Mouse (Mus musculus): ENCODE data around the gene Sap18. TPM values are rescaled to one million over a fixed set of nuclear protein-coding genes. Genes with fewer than 3 reads are reported as not detected.
A peak's percentile ranks its signal among the peaks of the same experiment; 100 is the strongest.
"Not testable (repeated sequence)": the region's sequence is repeated elsewhere in the genome, so short reads cannot be mapped to it uniquely, and the experiment has no call there.

Gene Sap18
- polyA plus RNA-seq, 1 experiment from 2014 or later: 17.3 TPM

GRCm38 (mm10) chr14:57820839-57821238, 22.9 kb downstream of the Sap18 start:
- no peak for TF ChIP-seq CTCF (IDR thresholded peaks at IDR 0.05; ENCODE audit: low read depth)
- Histone ChIP-seq H3K4me2 (ENCODE audit: low read length) (no peak overlapping the region), H3K4me3 (replicated peaks; ENCODE audit: low read depth, low read length) (no peak overlapping the region), H3K36me3 (ENCODE audit: insufficient read depth, low read length) (peaks cover 19% of the 10 kb centered on the region), H3K27me3 (ENCODE audit: insufficient read depth, low read length) (no peaks in the 10 kb centered on the region), H3K9ac (ENCODE audit: low read depth, low read length) (no peak overlapping the region), H3K4me1 (replicated peaks; ENCODE audit: insufficient read depth, low read length) (no peaks in the 10 kb centered on the region), H3K9me3 (replicated peaks; ENCODE audit: low read length) (no peaks in the 10 kb centered on the region), H3K27ac (no peak overlapping the region)
- ATAC-seq (replicated peaks; ENCODE audit: low FRiP score, low read depth): no peak
- DNase-seq (ENCODE audit: low spot score): no peak
- WGBS: 81% methylated on average over 4 of the region's 4 CpGs

DNA sequence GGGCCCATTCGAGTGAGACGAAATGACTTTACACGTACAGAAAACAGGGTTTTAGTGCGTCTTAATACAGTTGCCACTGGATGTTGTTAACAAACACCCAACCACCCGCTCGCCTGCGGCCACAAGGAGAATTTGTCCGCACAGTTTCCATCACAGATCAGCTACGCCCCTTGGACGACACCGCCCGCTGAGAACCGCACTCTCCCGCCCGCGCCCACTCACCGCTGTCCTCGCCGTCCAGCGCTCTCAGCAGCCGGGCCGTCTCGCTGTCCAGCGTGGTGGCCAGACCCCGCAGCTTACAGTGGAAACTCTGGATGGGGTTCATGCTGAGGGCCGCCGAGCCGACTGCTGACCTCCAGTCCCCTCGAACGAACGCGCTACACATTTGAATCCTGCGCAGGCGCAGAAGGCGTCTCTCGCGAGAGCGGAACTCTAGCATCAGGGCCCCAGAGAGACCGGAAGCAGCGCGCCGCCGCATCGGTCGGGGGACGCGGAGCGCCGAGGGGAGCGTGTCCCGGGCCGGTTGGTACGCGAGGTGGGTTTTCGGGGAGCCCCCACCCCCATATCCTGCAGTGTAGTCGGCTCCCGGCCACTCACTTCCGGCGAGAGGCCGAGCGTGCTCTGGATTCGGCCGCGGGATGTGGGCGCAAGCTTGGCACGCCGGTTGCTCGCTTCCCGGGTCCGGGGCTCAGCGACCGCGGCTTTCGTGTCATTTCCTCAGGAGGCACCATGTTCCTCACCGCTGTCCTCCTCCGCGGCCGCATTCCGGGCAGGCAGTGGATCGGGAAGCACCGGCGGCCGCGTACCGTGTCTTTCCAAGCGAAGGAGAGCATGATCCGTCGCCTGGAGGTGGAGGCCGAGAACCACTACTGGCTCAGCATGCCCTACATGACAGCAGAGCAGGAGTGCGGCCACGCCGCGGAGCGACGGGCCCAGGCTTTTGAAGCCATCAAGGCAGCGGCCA, 28.1 kb downstream of the Sap18 start, which contains the start of the genes Ska3 and Mrpl57:
Ska3 (minus strand) TSS at position 398 of the 964 bp plus-strand sequence.
Mrpl57 (plus strand) TSS at position 447 of the 964 bp plus-strand sequence.
- Histone ChIP-seq H3K27me3 (ENCODE audit: insufficient read depth, low read length) (no peaks in the 10 kb centered on the region), H3K9me3 (replicated peaks; ENCODE audit: low read length) (no peaks in the 10 kb centered on the region), H3K27ac (peak within 1 kb of the TSS; percentile 97), H3K4me1 (replicated peaks; ENCODE audit: insufficient read depth, low read length) (0 out of 2 replicates have a peak, but pooled peaks cover 7% of the 10 kb centered on the region), H3K9ac (ENCODE audit: low read depth, low read length) (peak within 1 kb of the TSS; percentile 87), H3K4me3 (replicated peaks; ENCODE audit: low read depth, low read length) (peak within 1 kb of the TSS; percentile 73), H3K4me2 (ENCODE audit: low read length) (peak within 1 kb of the TSS; percentile 63), H3K36me3 (ENCODE audit: insufficient read depth, low read length) (peaks cover 7% of the 10 kb centered on the region)
- under 1% methylated on average over 92 of the region's 96 CpGs for WGBS
- ATAC-seq (replicated peaks; ENCODE audit: low FRiP score, low read depth) (peak; percentile 94), DNase-seq (ENCODE audit: low spot score) (peak; percentile 96)
- TF ChIP-seq CTCF (IDR thresholded peaks at IDR 0.05; ENCODE audit: low read depth): peak; percentile 11; the same call in 1 of the 2 replicates

DNA sequence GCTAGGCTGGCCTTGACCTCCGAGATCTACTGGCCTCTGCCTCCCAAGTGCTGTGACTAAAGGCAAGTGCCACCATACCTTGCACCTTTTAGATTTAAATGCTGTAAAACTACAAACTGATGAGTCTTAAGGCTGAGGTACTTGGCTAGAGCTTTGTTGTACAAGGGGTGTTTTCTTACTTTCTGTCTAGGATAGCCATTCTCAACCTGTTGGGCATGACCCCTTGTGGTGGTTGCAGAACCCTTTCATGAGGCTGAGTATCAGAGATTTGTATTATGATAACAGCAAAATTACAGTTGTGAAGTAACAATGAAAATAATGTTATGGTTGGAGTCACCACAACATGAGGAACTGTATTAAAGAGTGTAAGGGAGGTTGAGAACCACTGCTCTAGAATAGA, 29.3 kb downstream of the Sap18 start:
- H3K4me3 ChIP-seq (replicated peaks; ENCODE audit: low read depth, low read length): peak overlapping the region; percentile 73
- no peaks in the 10 kb centered on the region for H3K9me3 ChIP-seq (replicated peaks; ENCODE audit: low read length)
- DNase-seq (ENCODE audit: low spot score) (peak; percentile 18), ATAC-seq (replicated peaks; ENCODE audit: low FRiP score, low read depth) (no peak)
- 57% methylated on average over 1 of the region's 1 CpGs for WGBS
- H3K4me1 ChIP-seq (replicated peaks; ENCODE audit: insufficient read depth, low read length): 0 out of 2 replicates have a peak, but pooled peaks cover 7% of the 10 kb centered on the region
- peak; percentile 53; the same call in 1 of the 2 replicates for TF ChIP-seq CTCF (IDR thresholded peaks at IDR 0.05; ENCODE audit: low read depth)
- no peaks in the 10 kb centered on the region for H3K36me3 ChIP-seq (ENCODE audit: insufficient read depth, low read length)
- 0 out of 2 replicates have a peak overlapping the region, but pooled peaks have one; percentile 97 for H3K27ac ChIP-seq
- H3K27me3 ChIP-seq (ENCODE audit: insufficient read depth, low read length): no peaks in the 10 kb centered on the region
- H3K4me2 ChIP-seq (ENCODE audit: low read length): peak overlapping the region; percentile 63
- H3K9ac ChIP-seq (ENCODE audit: low read depth, low read length): 0 out of 2 replicates have a peak overlapping the region, but pooled peaks have one; percentile 87

DNA sequence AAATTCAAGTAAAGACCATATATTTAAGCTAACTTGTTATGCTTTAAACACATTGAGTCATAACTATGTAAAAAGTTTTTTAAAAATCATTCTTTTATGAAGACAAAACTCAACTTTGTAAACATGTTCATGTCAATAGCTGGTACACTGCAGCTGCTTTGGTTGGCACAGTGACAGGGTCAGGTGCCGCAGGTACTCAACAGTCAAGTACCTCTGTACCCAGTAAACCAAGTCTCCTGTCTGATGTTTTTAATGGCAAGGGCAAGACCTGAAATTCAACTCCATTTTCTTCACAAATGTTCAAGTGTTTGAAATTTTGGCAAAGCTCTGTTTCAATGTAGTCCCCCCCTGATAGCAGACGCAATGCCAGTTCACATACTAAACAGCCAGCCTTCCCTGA, 35.5 kb downstream of the Sap18 start:
- H3K9ac ChIP-seq (ENCODE audit: low read depth, low read length): no peak overlapping the region
- WGBS: 97% methylated on average over 2 of the region's 2 CpGs
- ATAC-seq (replicated peaks; ENCODE audit: low FRiP score, low read depth): no peak

DNA sequence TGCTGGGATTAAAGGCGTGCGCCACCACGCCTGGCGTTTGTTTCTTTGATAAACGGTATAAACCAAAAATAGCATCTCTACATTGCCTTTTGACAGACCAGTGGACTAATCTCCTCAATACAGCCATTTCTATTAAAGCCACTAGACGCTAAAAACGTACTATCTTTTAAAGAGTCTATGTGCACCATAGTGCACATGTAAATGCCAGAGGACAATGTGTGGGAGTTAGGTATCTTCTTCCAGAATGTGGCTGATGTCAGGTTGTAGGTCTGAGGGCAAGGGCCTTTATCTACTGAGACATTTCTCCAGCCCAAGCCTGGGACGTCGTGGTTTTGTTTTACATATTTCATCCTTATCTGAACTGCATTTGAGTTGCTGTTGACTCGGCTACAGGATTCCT, 37.2 kb downstream of the Sap18 start:
- TF ChIP-seq CTCF (IDR thresholded peaks at IDR 0.05; ENCODE audit: low read depth): no peak
- WGBS: 84% methylated on average over 10 of the region's 10 CpGs

More for the DNA sequence above, 35.5 kb downstream of the Sap18 start:
- Histone ChIP-seq H3K4me3 (replicated peaks; ENCODE audit: low read depth, low read length) (no peak overlapping the region), H3K4me2 (ENCODE audit: low read length) (no peak overlapping the region), H3K36me3 (ENCODE audit: insufficient read depth, low read length) (peaks cover 17% of the 10 kb centered on the region), H3K9me3 (replicated peaks; ENCODE audit: low read length) (no peaks in the 10 kb centered on the region), H3K27ac (no peak overlapping the region), H3K4me1 (replicated peaks; ENCODE audit: insufficient read depth, low read length) (no peaks in the 10 kb centered on the region), H3K27me3 (ENCODE audit: insufficient read depth, low read length) (no peaks in the 10 kb centered on the region)
- TF ChIP-seq CTCF (IDR thresholded peaks at IDR 0.05; ENCODE audit: low read depth): no peak
- no peak for DNase-seq (ENCODE audit: low spot score)

GRCm38 (mm10) chr14:57844535-57844934, 46.6 kb downstream of the Sap18 start:
- H3K4me2 ChIP-seq (ENCODE audit: low read length): no peak overlapping the region
- no peaks in the 10 kb centered on the region for H3K27me3 ChIP-seq (ENCODE audit: insufficient read depth, low read length)
- H3K9ac ChIP-seq (ENCODE audit: low read depth, low read length): no peak overlapping the region
- H3K9me3 ChIP-seq (replicated peaks; ENCODE audit: low read length): no peaks in the 10 kb centered on the region
- no peaks in the 10 kb centered on the region for H3K4me1 ChIP-seq (replicated peaks; ENCODE audit: insufficient read depth, low read length)
- WGBS: 88% methylated on average over 3 of the region's 3 CpGs
- no peak for TF ChIP-seq CTCF (IDR thresholded peaks at IDR 0.05; ENCODE audit: low read depth)
- no peak overlapping the region for H3K4me3 ChIP-seq (replicated peaks; ENCODE audit: low read depth, low read length)
- DNase-seq (ENCODE audit: low spot score) (no peak), ATAC-seq (replicated peaks; ENCODE audit: low FRiP score, low read depth) (no peak)
- H3K27ac ChIP-seq: no peak overlapping the region
- peaks cover 25% of the 10 kb centered on the region; the same call in 1 of the 2 replicates for H3K36me3 ChIP-seq (ENCODE audit: insufficient read depth, low read length)

More for the DNA sequence above, 37.2 kb downstream of the Sap18 start:
- H3K9ac ChIP-seq (ENCODE audit: low read depth, low read length): no peak overlapping the region
- no peaks in the 10 kb centered on the region for H3K9me3 ChIP-seq (replicated peaks; ENCODE audit: low read length)
- H3K4me1 ChIP-seq (replicated peaks; ENCODE audit: insufficient read depth, low read length): no peaks in the 10 kb centered on the region
- no peak overlapping the region for H3K27ac ChIP-seq
- no peak for ATAC-seq (replicated peaks; ENCODE audit: low FRiP score, low read depth)
- no peak overlapping the region for H3K4me2 ChIP-seq (ENCODE audit: low read length)
- peaks cover 20% of the 10 kb centered on the region for H3K36me3 ChIP-seq (ENCODE audit: insufficient read depth, low read length)
- no peak for DNase-seq (ENCODE audit: low spot score)
- H3K27me3 ChIP-seq (ENCODE audit: insufficient read depth, low read length): no peaks in the 10 kb centered on the region
- no peak overlapping the region for H3K4me3 ChIP-seq (replicated peaks; ENCODE audit: low read depth, low read length)

DNA sequence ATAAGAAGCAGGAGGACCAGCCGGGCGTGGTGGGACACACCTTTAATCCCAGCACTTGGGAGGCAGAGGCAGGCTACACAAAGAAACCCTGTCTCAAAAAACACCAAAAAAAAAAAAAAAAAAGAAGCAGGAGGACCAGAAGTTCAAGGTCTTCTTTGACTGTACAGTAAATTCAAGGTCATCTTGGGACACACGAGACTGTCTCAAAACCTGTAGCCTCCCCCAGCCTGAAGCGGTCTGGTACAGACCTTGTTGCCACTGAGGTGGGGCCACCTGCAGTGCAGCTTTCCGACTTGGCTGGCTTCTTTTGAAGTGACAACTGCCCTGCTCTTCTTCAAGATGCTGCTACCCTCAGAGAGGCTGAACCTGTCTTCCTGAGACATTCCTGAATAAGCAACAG, 50.1 kb downstream of the Sap18 start:
- H3K27me3 ChIP-seq (ENCODE audit: insufficient read depth, low read length); H3K4me3 ChIP-seq (replicated peaks; ENCODE audit: low read depth, low read length); ATAC-seq (replicated peaks; ENCODE audit: low FRiP score, low read depth); DNase-seq (ENCODE audit: low spot score); H3K4me1 ChIP-seq (replicated peaks; ENCODE audit: insufficient read depth, low read length); H3K27ac ChIP-seq; H3K4me2 ChIP-seq (ENCODE audit: low read length); H3K9ac ChIP-seq (ENCODE audit: low read depth, low read length); H3K9me3 ChIP-seq (replicated peaks; ENCODE audit: low read length): not testable (repeated sequence)
- 82% methylated on average over 5 of the region's 5 CpGs for WGBS
- H3K36me3 ChIP-seq (ENCODE audit: insufficient read depth, low read length): peaks cover 28% of the 10 kb centered on the region; the same call in 1 of the 2 replicates
